Mouse (Mus musculus) left cerebral cortex, adult 9 months (tissue): ENCODE data around the gene Mdh1.
"Not testable (repeated sequence)": the region's sequence is repeated elsewhere in the genome, so short reads cannot be mapped to it uniquely, and the experiment has no call there.

Source experiments
- DNase-seq, 2 experiments: peaks; one replicate each; pipeline ENCODE4 v3.0.0; 2022; ENCODE audit warnings: low spot score in 2 of 2

Mdh1 gene

GRCm38 (mm10) chr11:21545951-21546350 is 26.2 kb downstream of the Mdh1 start:
- DNase-seq: no peak

GRCm38 (mm10) chr11:21545021-21545420 is 27.1 kb downstream of the Mdh1 start:
- peak in 1 of 2 experiments; percentile 47 for DNase-seq

GRCm38 (mm10) chr11:21542731-21543130 is 29.4 kb downstream of the Mdh1 start:
- DNase-seq: no peak

- no peak for DNase-seq
Observed at GRCm38 (mm10) chr11:21540622-21541021, 31.5 kb downstream of the Mdh1 start.

GRCm38 (mm10) chr11:21540072-21540471 is 32.1 kb downstream of the Mdh1 start:
- DNase-seq: no peak

- not testable (repeated sequence) for DNase-seq
Observed at GRCm38 (mm10) chr11:21530856-21531255, 41.3 kb downstream of the Mdh1 start.

GRCm38 (mm10) chr11:21528676-21529394 is 43.3 kb downstream of the Mdh1 start:
- no peak for DNase-seq

GRCm38 (mm10) chr11:21517726-21518125 is 54.4 kb downstream of the Mdh1 start:
- no peak for DNase-seq

GRCm38 (mm10) chr11:21516396-21516795 is 55.8 kb downstream of the Mdh1 start:
- not testable (repeated sequence) for DNase-seq

- DNase-seq: not testable (repeated sequence)
Observed at GRCm38 (mm10) chr11:21510577-21510976, 61.6 kb downstream of the Mdh1 start.

- not testable (repeated sequence) for DNase-seq
Observed at GRCm38 (mm10) chr11:21508713-21509112, 63.5 kb downstream of the Mdh1 start.

GRCm38 (mm10) chr11:21507073-21507472 is 65.1 kb downstream of the Mdh1 start:
- DNase-seq: not testable (repeated sequence)
